Mouse (Mus musculus) cerebellum, postnatal 25 days (tissue): ENCODE results near the gene Ubr4.

Experiments used
- DNase-seq, 2 experiments: peaks; one replicate each; pipeline ENCODE4 v3.0.0; 2021; ENCODE audit warnings: mixed read lengths in 2 of 2

The Ubr4 gene

GRCm38 (mm10) chr4:139432966-139433765 lies 80.8 kb downstream of the Ubr4 start:
- DNase-seq, result peak; percentile 47 to 66

- DNase-seq, result peak; percentile 69 to 78
These were observed 88.8 kb downstream of the Ubr4 start for GRCm38 (mm10) chr4:139441244-139441643.

GRCm38 (mm10) chr4:139441806-139442205 lies 89.4 kb downstream of the Ubr4 start:
- DNase-seq, result peak; percentile 51 to 52

GRCm38 (mm10) chr4:139442391-139443355 lies 90.3 kb downstream of the Ubr4 start:
- no peak for DNase-seq

- peak; percentile 91 to 94 for DNase-seq
These were observed 91.9 kb downstream of the Ubr4 start for GRCm38 (mm10) chr4:139444315-139444714.

- DNase-seq, result no peak
These were observed 93.8 kb downstream of the Ubr4 start for GRCm38 (mm10) chr4:139446176-139446575.

GRCm38 (mm10) chr4:139446731-139447675 lies 94.6 kb downstream of the Ubr4 start:
- peak in 1 of 2 experiments; percentile 55 for DNase-seq

GRCm38 (mm10) chr4:139452944-139453700 lies 100.7 kb downstream of the Ubr4 start:
- peak; percentile 71 to 79 for DNase-seq

GRCm38 (mm10) chr4:139454339-139454738 lies 101.9 kb downstream of the Ubr4 start:
- DNase-seq, result no peak

- DNase-seq, result no peak
These were observed 107.6 kb downstream of the Ubr4 start for GRCm38 (mm10) chr4:139459970-139460369.

GRCm38 (mm10) chr4:139464163-139464562 lies 111.8 kb downstream of the Ubr4 start:
- DNase-seq, result no peak

- peak; percentile 56 to 68 for DNase-seq
These were observed 114.1 kb downstream of the Ubr4 start for GRCm38 (mm10) chr4:139466541-139466940.

GRCm38 (mm10) chr4:139470198-139470597 lies 117.8 kb downstream of the Ubr4 start:
- DNase-seq, result peak; percentile 90 to 95

GRCm38 (mm10) chr4:139476663-139477625 lies 124.5 kb downstream of the Ubr4 start:
- peak; percentile 63 to 79 for DNase-seq

- DNase-seq, result no peak
These were observed 125.6 kb downstream of the Ubr4 start for GRCm38 (mm10) chr4:139477983-139478382.

GRCm38 (mm10) chr4:139479176-139479575 lies 126.8 kb downstream of the Ubr4 start:
- peak in 1 of 2 experiments; percentile 48 for DNase-seq

- peak in 1 of 2 experiments; percentile 50 for DNase-seq
These were observed 129.0 kb downstream of the Ubr4 start for GRCm38 (mm10) chr4:139481400-139481799.

- peak in 1 of 2 experiments; percentile 18 for DNase-seq
These were observed 131.2 kb downstream of the Ubr4 start for GRCm38 (mm10) chr4:139483461-139484105.

GRCm38 (mm10) chr4:139484496-139484895 lies 132.1 kb downstream of the Ubr4 start:
- no peak for DNase-seq

- DNase-seq, result no peak
These were observed 134.7 kb downstream of the Ubr4 start for GRCm38 (mm10) chr4:139487085-139487484.
